Mouse (Mus musculus): Measurements from ENCODE around the gene Gpc4. TPM values are rescaled to one million over a fixed set of nuclear protein-coding genes. Genes with fewer than 3 reads are reported as not detected.

The Gpc4 gene
- polyA plus RNA-seq, 1 experiment from 2014 or later: 44.4 TPM

GRCm38 (mm10) chrX:52154821-52155220 is 10.2 kb downstream of the Gpc4 start:
- Histone ChIP-seq H3K27ac (ENCODE audit: low read length) (no peak overlapping the region), H3K4me1 (ENCODE audit: control insufficient read depth, insufficient read depth, low read length) (no peaks in the 10 kb centered on the region), H3K9me3 (replicated peaks; ENCODE audit: control insufficient read depth, low read length) (no peaks in the 10 kb centered on the region), H3K9ac (ENCODE audit: low read length) (no peak overlapping the region), H3K36me3 (ENCODE audit: control insufficient read depth, insufficient read depth, low read length) (no peaks in the 10 kb centered on the region), H3K27me3 (ENCODE audit: control insufficient read depth, insufficient read depth, low read length) (no peaks in the 10 kb centered on the region), H3K4me2 (ENCODE audit: low read depth, low read length) (no peak overlapping the region), H3K4me3 (replicated peaks; ENCODE audit: low read length) (no peak overlapping the region)
- WGBS: 77% methylated on average over 4 of the region's 4 CpGs
- no peak for ATAC-seq (ENCODE audit: insufficient read depth, low FRiP score)

DNA sequence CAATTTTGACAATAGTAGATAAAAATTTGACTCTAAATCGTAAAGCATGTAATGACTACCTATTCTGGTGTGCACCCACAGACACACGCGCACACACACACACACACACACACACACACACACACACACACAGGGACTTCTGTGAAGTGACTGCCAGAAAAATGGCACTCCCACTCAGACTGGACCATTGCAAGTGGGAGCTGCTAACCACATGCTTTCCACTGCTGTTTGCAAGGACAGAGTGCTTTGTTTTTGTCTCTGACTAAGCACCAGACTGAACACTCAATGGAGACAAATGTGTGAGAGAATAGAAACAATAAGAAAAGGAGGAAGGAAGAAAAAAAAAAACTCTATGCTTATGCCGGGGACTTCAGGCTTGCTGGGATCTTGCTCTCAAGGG is 11.6 kb downstream of the Gpc4 start:
- no peak for ATAC-seq (ENCODE audit: insufficient read depth, low FRiP score)
- no peaks in the 10 kb centered on the region for H3K27me3 ChIP-seq (ENCODE audit: control insufficient read depth, insufficient read depth, low read length)
- H3K9me3 ChIP-seq (replicated peaks; ENCODE audit: control insufficient read depth, low read length): no peaks in the 10 kb centered on the region
- no peaks in the 10 kb centered on the region for H3K36me3 ChIP-seq (ENCODE audit: control insufficient read depth, insufficient read depth, low read length)
- H3K4me3 ChIP-seq (replicated peaks; ENCODE audit: low read length): no peak overlapping the region
- no peak overlapping the region for H3K27ac ChIP-seq (ENCODE audit: low read length)
- no peak overlapping the region for H3K4me2 ChIP-seq (ENCODE audit: low read depth, low read length)
- H3K9ac ChIP-seq (ENCODE audit: low read length): no peak overlapping the region
- WGBS: 55% methylated on average over 4 of the region's 4 CpGs
- H3K4me1 ChIP-seq (ENCODE audit: control insufficient read depth, insufficient read depth, low read length): no peaks in the 10 kb centered on the region

DNA sequence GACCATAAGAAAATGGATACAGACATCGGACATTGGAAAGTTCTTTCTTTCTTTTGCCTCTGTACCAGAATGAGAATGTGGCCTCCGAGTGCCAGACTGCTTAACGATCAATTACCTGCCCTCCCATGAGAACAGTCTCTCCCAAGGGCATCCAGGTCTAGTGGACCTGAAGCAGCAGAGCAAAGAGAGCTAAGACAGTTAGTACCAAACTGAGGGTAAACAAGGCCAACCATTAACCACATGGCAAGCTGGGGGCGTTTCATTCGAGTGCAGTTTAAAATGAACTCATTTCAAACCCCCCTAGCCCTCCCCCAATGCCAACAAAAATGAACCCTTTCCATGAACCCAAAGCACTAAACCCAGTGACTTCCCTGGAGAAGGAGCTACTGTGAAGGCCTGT is 12.1 kb downstream of the Gpc4 start:
- Histone ChIP-seq H3K4me2 (ENCODE audit: low read depth, low read length) (no peak overlapping the region), H3K27me3 (ENCODE audit: control insufficient read depth, insufficient read depth, low read length) (no peaks in the 10 kb centered on the region), H3K9me3 (replicated peaks; ENCODE audit: control insufficient read depth, low read length) (no peaks in the 10 kb centered on the region), H3K36me3 (ENCODE audit: control insufficient read depth, insufficient read depth, low read length) (no peaks in the 10 kb centered on the region), H3K27ac (ENCODE audit: low read length) (no peak overlapping the region), H3K9ac (ENCODE audit: low read length) (no peak overlapping the region), H3K4me3 (replicated peaks; ENCODE audit: low read length) (no peak overlapping the region), H3K4me1 (ENCODE audit: control insufficient read depth, insufficient read depth, low read length) (no peaks in the 10 kb centered on the region)
- WGBS: 88% methylated on average over 5 of the region's 5 CpGs
- ATAC-seq (ENCODE audit: insufficient read depth, low FRiP score): no peak

GRCm38 (mm10) chrX:52151555-52151954 is 13.5 kb downstream of the Gpc4 start:
- H3K4me3 ChIP-seq (replicated peaks; ENCODE audit: low read length): no peak overlapping the region
- H3K27ac ChIP-seq (ENCODE audit: low read length): no peak overlapping the region
- H3K9me3 ChIP-seq (replicated peaks; ENCODE audit: control insufficient read depth, low read length): no peaks in the 10 kb centered on the region
- H3K4me1 ChIP-seq (ENCODE audit: control insufficient read depth, insufficient read depth, low read length): no peaks in the 10 kb centered on the region
- no peak overlapping the region for H3K4me2 ChIP-seq (ENCODE audit: low read depth, low read length)
- no peaks in the 10 kb centered on the region for H3K27me3 ChIP-seq (ENCODE audit: control insufficient read depth, insufficient read depth, low read length)
- ATAC-seq (ENCODE audit: insufficient read depth, low FRiP score): no peak
- WGBS: 77% methylated on average over 5 of the region's 5 CpGs
- no peak overlapping the region for H3K9ac ChIP-seq (ENCODE audit: low read length)
- no peaks in the 10 kb centered on the region for H3K36me3 ChIP-seq (ENCODE audit: control insufficient read depth, insufficient read depth, low read length)

- no peak for ATAC-seq (ENCODE audit: insufficient read depth, low FRiP score)
- Histone ChIP-seq H3K9ac (ENCODE audit: low read length) (no peak overlapping the region), H3K9me3 (replicated peaks; ENCODE audit: control insufficient read depth, low read length) (no peaks in the 10 kb centered on the region), H3K4me2 (ENCODE audit: low read depth, low read length) (no peak overlapping the region), H3K4me3 (replicated peaks; ENCODE audit: low read length) (no peak overlapping the region), H3K4me1 (ENCODE audit: control insufficient read depth, insufficient read depth, low read length) (no peaks in the 10 kb centered on the region), H3K36me3 (ENCODE audit: control insufficient read depth, insufficient read depth, low read length) (no peaks in the 10 kb centered on the region), H3K27ac (ENCODE audit: low read length) (no peak overlapping the region), H3K27me3 (ENCODE audit: control insufficient read depth, insufficient read depth, low read length) (no peaks in the 10 kb centered on the region)
- 62% methylated on average over 7 of the region's 7 CpGs for WGBS
These were observed 14.0 kb downstream of the Gpc4 start for GRCm38 (mm10) chrX:52151100-52151499.

DNA sequence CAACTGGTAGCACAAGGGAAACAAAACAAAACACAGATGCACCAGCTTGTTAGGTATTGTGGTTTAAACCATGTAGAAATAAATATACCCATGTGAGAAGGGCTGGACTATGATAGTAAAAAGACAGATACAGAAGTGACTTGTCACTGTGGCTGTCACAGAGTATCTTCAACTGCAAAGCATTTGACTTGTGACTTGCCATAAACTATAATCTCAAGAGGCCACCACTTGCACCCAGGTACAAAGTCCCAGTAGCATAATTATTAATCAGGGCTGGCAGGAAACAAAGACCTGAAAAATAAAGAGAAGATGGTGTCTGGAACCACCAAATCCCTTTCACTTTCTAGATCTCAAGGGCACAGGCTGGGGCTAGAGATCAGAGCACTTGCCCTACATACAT is 19.5 kb downstream of the Gpc4 start:
- no peak overlapping the region for H3K4me2 ChIP-seq (ENCODE audit: low read depth, low read length)
- no peaks in the 10 kb centered on the region for H3K27me3 ChIP-seq (ENCODE audit: control insufficient read depth, insufficient read depth, low read length)
- no peak overlapping the region for H3K9ac ChIP-seq (ENCODE audit: low read length)
- H3K9me3 ChIP-seq (replicated peaks; ENCODE audit: control insufficient read depth, low read length): no peaks in the 10 kb centered on the region
- no peak overlapping the region for H3K27ac ChIP-seq (ENCODE audit: low read length)
- no peaks in the 10 kb centered on the region for H3K4me1 ChIP-seq (ENCODE audit: control insufficient read depth, insufficient read depth, low read length)
- no peaks in the 10 kb centered on the region for H3K36me3 ChIP-seq (ENCODE audit: control insufficient read depth, insufficient read depth, low read length)
- no peak overlapping the region for H3K4me3 ChIP-seq (replicated peaks; ENCODE audit: low read length)
- ATAC-seq (ENCODE audit: insufficient read depth, low FRiP score): no peak

- Histone ChIP-seq H3K4me3 (replicated peaks; ENCODE audit: low read length) (no peak overlapping the region), H3K4me2 (ENCODE audit: low read depth, low read length) (no peak overlapping the region), H3K36me3 (ENCODE audit: control insufficient read depth, insufficient read depth, low read length) (no peaks in the 10 kb centered on the region), H3K4me1 (ENCODE audit: control insufficient read depth, insufficient read depth, low read length) (no peaks in the 10 kb centered on the region), H3K9me3 (replicated peaks; ENCODE audit: control insufficient read depth, low read length) (no peaks in the 10 kb centered on the region), H3K9ac (ENCODE audit: low read length) (no peak overlapping the region), H3K27me3 (ENCODE audit: control insufficient read depth, insufficient read depth, low read length) (no peaks in the 10 kb centered on the region), H3K27ac (ENCODE audit: low read length) (no peak overlapping the region)
- 74% methylated on average over 7 of the region's 7 CpGs for WGBS
- no peak for ATAC-seq (ENCODE audit: insufficient read depth, low FRiP score)
These were observed 20.6 kb downstream of the Gpc4 start for GRCm38 (mm10) chrX:52144491-52144890.

GRCm38 (mm10) chrX:52140316-52140715 is 24.7 kb downstream of the Gpc4 start:
- Histone ChIP-seq H3K4me3 (replicated peaks; ENCODE audit: low read length) (no peak overlapping the region), H3K4me2 (ENCODE audit: low read depth, low read length) (no peak overlapping the region), H3K27me3 (ENCODE audit: control insufficient read depth, insufficient read depth, low read length) (no peaks in the 10 kb centered on the region), H3K9me3 (replicated peaks; ENCODE audit: control insufficient read depth, low read length) (no peaks in the 10 kb centered on the region), H3K4me1 (ENCODE audit: control insufficient read depth, insufficient read depth, low read length) (no peaks in the 10 kb centered on the region), H3K9ac (ENCODE audit: low read length) (no peak overlapping the region), H3K36me3 (ENCODE audit: control insufficient read depth, insufficient read depth, low read length) (no peaks in the 10 kb centered on the region), H3K27ac (ENCODE audit: low read length) (no peak overlapping the region)
- ATAC-seq (ENCODE audit: insufficient read depth, low FRiP score): no peak

DNA sequence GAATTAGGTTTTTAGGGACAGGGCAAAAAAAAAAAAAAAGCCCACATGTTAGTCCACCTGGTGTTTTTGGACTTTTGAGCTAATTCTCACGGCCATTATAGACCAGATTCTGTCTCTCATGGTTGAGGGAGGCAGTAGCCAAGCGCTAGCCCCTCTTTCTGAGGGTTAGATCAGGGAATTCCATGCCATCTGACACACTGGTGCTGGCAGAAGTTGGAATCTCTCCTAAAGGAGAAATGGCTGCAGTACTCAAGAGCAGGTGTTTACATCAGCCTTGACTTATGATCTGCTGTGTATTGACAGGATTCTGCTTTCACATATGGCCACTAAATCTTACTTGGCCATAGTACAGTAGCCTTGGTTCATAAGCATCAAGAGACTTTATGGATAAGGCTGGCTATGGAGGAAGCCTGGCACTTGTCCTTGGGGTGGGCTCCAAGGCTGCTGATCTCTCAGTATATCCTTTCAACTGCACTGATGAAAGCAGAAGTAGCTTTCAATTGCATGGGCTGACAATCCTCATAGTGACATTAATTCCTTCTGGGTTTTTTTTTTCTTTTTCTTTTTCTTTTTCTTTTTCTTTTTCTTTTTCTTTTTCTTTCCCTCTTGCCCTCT is 26.5 kb downstream of the Gpc4 start:
- 78% methylated on average over 2 of the region's 2 CpGs for WGBS
- Histone ChIP-seq H3K9ac (ENCODE audit: low read length) (no peak overlapping the region), H3K4me3 (replicated peaks; ENCODE audit: low read length) (no peak overlapping the region)

GRCm38 (mm10) chrX:52138033-52138432 is 27.0 kb downstream of the Gpc4 start:
- WGBS: 75% methylated on average over 5 of the region's 5 CpGs

More for the DNA sequence above, 26.5 kb downstream of the Gpc4 start:
- H3K36me3 ChIP-seq (ENCODE audit: control insufficient read depth, insufficient read depth, low read length): no peaks in the 10 kb centered on the region
- no peaks in the 10 kb centered on the region for H3K9me3 ChIP-seq (replicated peaks; ENCODE audit: control insufficient read depth, low read length)
- no peaks in the 10 kb centered on the region for H3K4me1 ChIP-seq (ENCODE audit: control insufficient read depth, insufficient read depth, low read length)
- no peak overlapping the region for H3K4me2 ChIP-seq (ENCODE audit: low read depth, low read length)
- H3K27ac ChIP-seq (ENCODE audit: low read length): no peak overlapping the region
- H3K27me3 ChIP-seq (ENCODE audit: control insufficient read depth, insufficient read depth, low read length): no peaks in the 10 kb centered on the region
- ATAC-seq (ENCODE audit: insufficient read depth, low FRiP score): no peak

More at GRCm38 (mm10) chrX:52138033-52138432, 27.0 kb downstream of the Gpc4 start:
- Histone ChIP-seq H3K4me1 (ENCODE audit: control insufficient read depth, insufficient read depth, low read length) (no peaks in the 10 kb centered on the region), H3K9ac (ENCODE audit: low read length) (no peak overlapping the region), H3K4me2 (ENCODE audit: low read depth, low read length) (no peak overlapping the region), H3K36me3 (ENCODE audit: control insufficient read depth, insufficient read depth, low read length) (no peaks in the 10 kb centered on the region), H3K27ac (ENCODE audit: low read length) (no peak overlapping the region), H3K9me3 (replicated peaks; ENCODE audit: control insufficient read depth, low read length) (no peaks in the 10 kb centered on the region), H3K4me3 (replicated peaks; ENCODE audit: low read length) (no peak overlapping the region), H3K27me3 (ENCODE audit: control insufficient read depth, insufficient read depth, low read length) (no peaks in the 10 kb centered on the region)
- ATAC-seq (ENCODE audit: insufficient read depth, low FRiP score): no peak

Data from stomach, embryonic 16.5 days (tissue).